Mouse (Mus musculus): ENCODE measurements around the gene Colq.

Gene Colq

DNA sequence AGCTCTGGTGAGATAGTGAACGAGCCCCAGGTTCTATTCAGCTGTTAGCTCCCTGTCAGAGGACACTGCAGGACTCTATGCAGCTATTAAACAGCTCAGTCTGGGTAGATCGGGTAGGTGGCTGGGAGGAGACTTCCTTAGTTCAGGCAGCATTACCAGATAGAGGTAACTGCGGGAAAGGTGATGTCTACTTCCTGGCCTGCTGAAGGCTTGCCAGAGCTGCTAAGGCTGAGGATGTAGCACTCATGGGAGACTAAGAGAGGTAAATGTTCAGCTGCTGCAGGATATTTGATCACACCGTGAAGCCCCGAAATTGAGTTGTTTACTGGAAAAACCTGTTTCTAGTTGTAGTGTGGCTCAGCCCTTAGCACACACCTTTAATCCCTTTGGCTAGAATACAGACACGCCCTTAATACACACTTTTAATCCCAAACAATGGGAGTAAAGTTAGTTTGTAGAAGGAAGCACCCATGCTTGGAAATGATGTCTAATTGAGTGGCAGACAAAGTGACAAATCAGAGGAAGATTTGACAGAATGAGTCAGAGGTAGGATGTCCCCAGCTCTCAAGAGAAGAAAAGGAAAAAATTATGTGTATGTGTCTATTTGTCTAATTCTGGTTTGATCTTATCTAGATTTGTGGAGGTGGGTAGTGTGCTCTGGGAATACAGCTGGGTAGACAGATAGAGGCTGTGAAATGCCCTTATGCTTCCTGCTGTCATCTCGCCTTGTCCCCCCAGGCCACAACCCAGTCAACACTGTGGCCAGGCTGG lies 65.9 kb downstream of the Colq start:
- DNase-seq (ENCODE audit: low spot score), result no peak

- DNase-seq (ENCODE audit: low spot score), result no peak
These were observed 69.8 kb downstream of the Colq start for GRCm38 (mm10) chr14:31521318-31521717.

- peak; percentile 39 for DNase-seq (ENCODE audit: low spot score)
These were observed 72.0 kb downstream of the Colq start for GRCm38 (mm10) chr14:31519165-31519564.

- DNase-seq (ENCODE audit: low spot score), result no peak
These were observed 75.2 kb downstream of the Colq start for GRCm38 (mm10) chr14:31515895-31516294.

GRCm38 (mm10) chr14:31510322-31510721 lies 80.8 kb downstream of the Colq start:
- no peak for DNase-seq (ENCODE audit: low spot score)

DNA sequence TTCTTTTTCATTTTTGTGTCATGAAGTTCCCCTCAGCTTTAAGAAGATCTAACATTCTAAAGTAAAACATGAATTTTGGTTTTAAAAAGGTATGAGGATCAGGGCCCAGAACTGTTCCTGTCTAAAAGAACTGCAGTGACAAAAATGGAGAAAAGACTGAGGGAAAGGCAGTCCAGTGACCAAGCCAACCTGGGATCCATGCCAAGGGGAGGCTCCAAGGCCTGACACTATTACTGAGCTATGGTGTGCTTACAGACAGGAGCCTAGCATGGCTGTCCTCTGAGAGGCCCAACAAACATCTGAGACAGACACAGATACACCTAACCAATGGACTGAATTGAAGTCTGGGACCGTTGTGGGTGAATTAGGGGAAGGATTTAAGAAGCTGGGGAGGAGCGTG lies 81.2 kb downstream of the Colq start:
- no peak for DNase-seq (ENCODE audit: low spot score)

GRCm38 (mm10) chr14:31506456-31506855 lies 84.7 kb downstream of the Colq start:
- DNase-seq (ENCODE audit: low spot score), result no peak

- DNase-seq (ENCODE audit: low spot score), result no peak
These were observed 87.7 kb downstream of the Colq start for GRCm38 (mm10) chr14:31503406-31503805.

DNA sequence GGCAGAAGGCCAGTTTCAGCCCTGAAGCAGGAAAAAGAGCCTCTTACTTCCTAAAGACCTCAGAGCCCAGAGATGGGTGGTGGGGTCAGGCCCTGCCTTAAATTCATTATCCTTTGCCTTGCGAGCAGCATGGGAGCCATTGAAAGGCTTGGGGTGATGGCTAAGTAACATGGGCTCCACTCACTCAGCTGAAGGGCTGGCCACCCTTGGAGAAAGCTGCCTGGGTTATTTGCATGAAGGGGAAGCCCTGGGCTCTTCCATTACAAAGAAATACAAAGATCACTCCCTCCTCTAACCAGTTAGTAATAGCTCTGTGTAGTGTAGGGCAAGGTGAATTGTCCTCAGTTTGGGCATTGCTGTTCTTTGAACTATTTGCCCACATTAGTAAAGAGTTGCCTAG lies 91.6 kb downstream of the Colq start:
- no peak for DNase-seq (ENCODE audit: low spot score)

DNA sequence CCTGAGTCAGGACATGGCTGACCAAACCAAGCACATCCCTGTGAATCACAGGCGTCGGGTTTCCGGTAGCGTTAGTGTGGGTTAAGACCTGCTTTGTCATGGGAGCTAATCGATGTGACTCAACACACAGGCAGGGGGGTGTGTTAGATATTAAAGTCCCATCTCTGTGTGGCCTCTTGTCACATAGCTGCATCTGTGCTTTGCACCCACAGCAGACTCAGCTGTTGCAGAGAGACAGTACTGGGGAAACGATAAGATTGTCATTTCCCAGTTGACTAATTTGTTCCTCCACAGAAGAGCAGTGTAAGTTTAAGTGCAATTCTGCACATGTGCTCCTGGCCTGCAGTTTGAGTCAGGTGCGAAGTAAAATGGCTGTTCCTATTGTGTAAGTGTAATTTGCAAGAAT lies 94.9 kb downstream of the Colq start:
- DNase-seq (ENCODE audit: low spot score), result peak; percentile 26

- DNase-seq (ENCODE audit: low spot score), result no peak
These were observed 95.6 kb downstream of the Colq start for GRCm38 (mm10) chr14:31495538-31495937.

DNA sequence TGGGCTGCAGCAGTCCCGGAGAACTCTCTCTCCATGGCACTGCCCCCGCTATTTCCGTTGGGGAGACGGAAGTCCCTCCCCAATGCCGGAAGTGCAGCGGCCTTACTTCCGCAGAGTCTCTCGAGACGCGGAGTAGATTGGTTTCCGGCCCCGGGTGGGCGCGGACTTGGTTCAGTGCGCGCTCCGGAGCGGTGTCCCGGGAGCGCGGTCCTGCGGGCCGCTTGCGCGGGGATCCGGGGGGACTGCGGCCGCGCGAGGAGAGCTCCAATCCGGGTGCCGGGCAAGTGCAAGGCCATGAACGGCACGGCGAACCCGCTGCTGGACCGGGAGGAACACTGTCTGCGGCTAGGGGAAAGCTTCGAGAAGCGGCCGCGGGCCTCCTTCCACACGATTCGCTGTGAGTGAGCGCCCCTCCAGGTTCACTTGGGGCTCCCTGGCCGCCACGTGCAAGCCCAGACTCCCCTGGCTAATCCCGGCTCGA lies 96.1 kb downstream of the Colq start, which contains the start of gene Mettl6:
TSS of gene Mettl6 (minus strand) at position 66 of the 481 bp plus-strand sequence.
- peak; percentile 95 for DNase-seq (ENCODE audit: low spot score)

DNA sequence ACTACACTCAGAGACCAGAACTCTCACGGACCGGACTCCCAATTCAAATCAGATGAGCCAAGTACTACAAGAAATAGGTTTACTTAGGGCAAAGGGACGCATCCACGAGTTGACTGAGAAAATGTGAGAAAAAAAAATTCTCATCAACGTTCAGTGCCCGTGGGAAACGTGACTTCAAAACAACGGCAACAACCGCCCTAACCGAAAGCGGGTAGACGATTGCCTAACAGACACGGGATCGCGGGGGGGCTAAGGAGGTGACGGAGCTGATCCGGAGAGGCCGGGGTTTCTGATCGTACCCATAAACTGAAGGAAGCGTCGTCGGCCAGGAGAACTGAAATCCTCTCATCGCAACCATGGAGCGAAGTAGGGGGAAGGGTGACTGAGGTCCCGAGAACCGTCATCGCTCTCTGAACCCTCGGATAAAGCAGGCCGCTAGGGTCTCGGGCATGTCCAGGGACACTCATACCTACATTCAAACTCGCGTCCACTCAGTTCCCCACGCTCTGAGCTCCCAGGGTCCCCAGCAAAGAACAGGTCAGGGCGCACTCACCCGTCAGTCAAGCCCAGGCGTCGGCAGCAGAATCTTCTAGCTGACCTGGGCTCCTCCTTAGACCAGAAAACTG lies 96.7 kb downstream of the Colq start, which contains the start of gene Eaf1:
TSS of gene Eaf1 (plus strand) at position 51 of the 626 bp plus-strand sequence.
- DNase-seq (ENCODE audit: low spot score), result no peak

DNA sequence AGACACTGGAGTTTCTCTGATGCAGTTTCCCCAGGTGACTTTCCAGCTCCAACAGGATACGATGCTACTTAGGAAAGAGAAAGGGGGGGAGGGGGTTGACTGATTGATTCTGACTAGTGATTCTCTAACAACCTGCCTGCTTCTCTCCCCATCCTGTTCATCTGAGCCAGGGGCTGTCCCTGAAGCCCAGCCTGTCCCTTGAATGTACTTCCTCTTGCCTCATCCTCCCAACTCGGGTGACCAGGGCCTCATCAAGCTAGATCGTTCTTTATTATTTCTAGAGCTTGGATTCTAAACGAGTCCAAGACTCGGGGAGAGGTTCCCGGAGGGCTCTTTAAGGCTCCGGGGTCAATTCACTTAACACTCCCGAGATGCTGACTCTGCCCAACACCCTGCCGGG lies 97.2 kb downstream of the Colq start:
- no peak for DNase-seq (ENCODE audit: low spot score)

- no peak for DNase-seq (ENCODE audit: low spot score)
These were observed 103.1 kb downstream of the Colq start for GRCm38 (mm10) chr14:31488055-31488454.

- no peak for DNase-seq (ENCODE audit: low spot score)
These were observed 104.7 kb downstream of the Colq start for GRCm38 (mm10) chr14:31486465-31486864.

DNA sequence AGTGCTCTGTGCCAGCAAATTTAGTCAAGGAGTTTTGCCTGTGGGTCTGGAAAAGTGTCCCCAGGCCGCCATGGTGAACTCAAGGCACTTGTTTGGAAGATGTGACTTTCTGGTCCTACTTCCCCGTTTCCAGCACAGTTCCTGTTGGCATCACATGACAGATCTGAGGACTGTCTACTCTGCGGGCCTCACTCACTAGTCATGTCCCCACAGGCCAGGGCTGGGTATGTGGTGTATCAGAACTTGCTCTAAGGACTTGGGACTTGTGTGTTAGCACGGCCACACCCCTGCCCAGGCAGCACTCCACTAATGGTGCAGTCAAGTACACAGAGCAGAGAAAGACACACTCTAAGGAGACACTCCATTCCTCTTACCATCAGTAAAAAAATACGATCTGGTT lies 108.7 kb downstream of the Colq start:
- DNase-seq (ENCODE audit: low spot score), result no peak

DNA sequence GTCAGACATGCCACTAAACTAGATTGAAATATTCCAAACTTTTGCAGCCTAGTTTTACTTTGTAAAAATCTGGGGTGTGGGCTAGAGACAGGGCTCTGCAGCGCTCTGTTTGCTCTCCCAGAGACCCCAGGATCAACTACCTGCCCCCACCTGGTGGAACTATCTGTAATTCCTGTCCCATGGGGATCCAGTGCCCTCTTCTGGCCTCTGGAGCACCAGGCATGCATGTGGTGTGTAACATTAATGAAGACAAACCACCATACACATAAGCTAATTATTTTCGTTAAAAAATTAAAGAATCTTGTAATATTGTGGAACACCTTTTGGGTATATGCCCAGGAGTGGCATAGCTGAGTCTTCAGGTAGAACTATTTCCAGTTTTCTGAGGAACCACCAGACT lies 117.8 kb downstream of the Colq start:
- no peak for DNase-seq (ENCODE audit: low spot score)

All from embryo, embryonic 10 days (tissue).